Mouse (Mus musculus) liver, embryonic 16.5 days (tissue): ENCODE results near the gene Ypel5. TPM values are rescaled to one million over a fixed set of nuclear protein-coding genes. Genes with fewer than 3 reads are reported as not detected.

Experiments
- ATAC-seq: fragments of 200-750 bp; cut with Nextera tagmentation; 2 replicates; pipeline ENCODE4 v1.8.0; 2017; ENCODE audit warnings: low read depth, mild to moderate bottlenecking, moderate number of reproducible peaks, moderate library complexity
- H3K27ac ChIP-seq: fragments of 300-500 bp; sonication (generic); 2 replicates; pipeline ENCODE4 v1.5.1; 2014; ENCODE audit warnings: mild to moderate bottlenecking, low read length
- H3K27me3 ChIP-seq: fragments of 300-500 bp; sonication (generic); 2 replicates; pipeline ENCODE4 v1.6.1; 2014; ENCODE audit warnings: low read depth, low read length, mixed read lengths; ENCODE audit not compliant: control insufficient read depth, insufficient read depth
- H3K36me3 ChIP-seq: fragments of 300-500 bp; sonication (generic); 2 replicates; pipeline ENCODE4 v1.6.1; 2014; ENCODE audit warnings: mild to moderate bottlenecking; ENCODE audit not compliant: control insufficient read depth, insufficient read depth
- H3K4me1 ChIP-seq: fragments of 300-500 bp; sonication (generic); 2 replicates; pipeline ENCODE4 v1.6.1; 2014; ENCODE audit warnings: low read depth, low read length, mixed read lengths; ENCODE audit not compliant: control insufficient read depth
- H3K4me2 ChIP-seq: fragments of 300-500 bp; sonication (generic); 2 replicates; pipeline ENCODE4 v1.6.1; 2014; ENCODE audit warnings: low read depth, low read length, mixed read lengths
- H3K4me3 ChIP-seq: fragments of 300-500 bp; sonication (generic); 2 replicates; pipeline ENCODE4 v1.5.1; 2014; ENCODE audit warnings: low read depth, mild to moderate bottlenecking, low read length
- H3K9ac ChIP-seq: fragments of 300-500 bp; sonication (generic); 2 replicates; pipeline ENCODE4 v1.6.1; 2014; ENCODE audit warnings: low read depth, low read length
- H3K9me3 ChIP-seq: fragments of 300-500 bp; sonication (generic); replicated peaks from 2 replicates; pipeline ENCODE4 v1.6.1; 2016; ENCODE audit warnings: low read length; ENCODE audit not compliant: control insufficient read depth
- WGBS: fragments of 180-500 bp; shearing (Covaris S2); extraction: QIAGEN DNeasy Blood & Tissue Kit; methylation state at CpG from one replicate; pipeline ENCODE4 v1.1.7; 2014; ENCODE audit not compliant: insufficient replicate concordance; 5-methylcytosine and 5-hydroxymethylcytosine counted together
- polyA plus RNA-seq: library from polyadenylated mRNA; unstranded; fragments of >200 nt; fragmentation: Nextera tagmentation; extraction: Ambion mirVana; gene quantifications from 2 replicates; pipeline ENCODE4 v1.2.1, GENCODE M21; 2015

The Ypel5 gene
- polyA plus RNA-seq, 1 experiment from 2014 or later: 88.3 TPM

- Histone ChIP-seq H3K27ac (no peak overlapping the region), H3K4me2 (no peak overlapping the region), H3K4me3 (no peak overlapping the region), H3K36me3 (no peaks in the 10 kb centered on the region), H3K9ac (no peak overlapping the region), H3K27me3 (no peaks in the 10 kb centered on the region), H3K4me1 (no peaks in the 10 kb centered on the region), H3K9me3 (no peaks in the 10 kb centered on the region)
- 61% methylated on average over 10 of the region's 10 CpGs for WGBS
- no peak for ATAC-seq
Observed at GRCm38 (mm10) chr17:72863226-72863625, 27.0 kb downstream of the Ypel5 start.

- no peak for ATAC-seq
- Histone ChIP-seq H3K9ac (no peak overlapping the region), H3K4me1 (no peaks in the 10 kb centered on the region), H3K4me3 (no peak overlapping the region), H3K36me3 (no peaks in the 10 kb centered on the region), H3K27me3 (no peaks in the 10 kb centered on the region), H3K4me2 (no peak overlapping the region), H3K27ac (no peak overlapping the region), H3K9me3 (no peaks in the 10 kb centered on the region)
- 58% methylated on average over 3 of the region's 3 CpGs for WGBS
Observed at GRCm38 (mm10) chr17:72866624-72867245, 30.5 kb downstream of the Ypel5 start.

GRCm38 (mm10) chr17:72868181-72868580 lies 31.9 kb downstream of the Ypel5 start:
- Histone ChIP-seq H3K27ac (no peak overlapping the region), H3K9ac (no peak overlapping the region), H3K27me3 (no peaks in the 10 kb centered on the region), H3K9me3 (no peaks in the 10 kb centered on the region), H3K4me2 (no peak overlapping the region), H3K4me1 (no peaks in the 10 kb centered on the region), H3K4me3 (no peak overlapping the region), H3K36me3 (no peaks in the 10 kb centered on the region)
- ATAC-seq: no peak
- WGBS: 53% methylated on average over 2 of the region's 2 CpGs

- 68% methylated on average over 9 of the region's 9 CpGs for WGBS
- no peaks in the 10 kb centered on the region for H3K4me1 ChIP-seq
- no peak for ATAC-seq
Observed at GRCm38 (mm10) chr17:72878979-72879378, 42.7 kb downstream of the Ypel5 start.

GRCm38 (mm10) chr17:72880156-72880555 lies 43.9 kb downstream of the Ypel5 start:
- Histone ChIP-seq H3K9ac (no peak overlapping the region), H3K4me2 (no peak overlapping the region), H3K4me3 (no peak overlapping the region), H3K9me3 (no peaks in the 10 kb centered on the region), H3K36me3 (no peaks in the 10 kb centered on the region), H3K27me3 (no peaks in the 10 kb centered on the region), H3K4me1 (no peaks in the 10 kb centered on the region), H3K27ac (no peak overlapping the region)
- 50% methylated on average over 3 of the region's 3 CpGs for WGBS
- no peak for ATAC-seq

More at GRCm38 (mm10) chr17:72878979-72879378, 42.7 kb downstream of the Ypel5 start:
- Histone ChIP-seq H3K9ac (no peak overlapping the region), H3K4me3 (no peak overlapping the region), H3K27me3 (no peaks in the 10 kb centered on the region), H3K36me3 (no peaks in the 10 kb centered on the region), H3K9me3 (no peaks in the 10 kb centered on the region), H3K4me2 (no peak overlapping the region), H3K27ac (no peak overlapping the region)

- Histone ChIP-seq H3K4me1 (no peaks in the 10 kb centered on the region), H3K9ac (no peak overlapping the region), H3K36me3 (no peaks in the 10 kb centered on the region), H3K27me3 (no peaks in the 10 kb centered on the region), H3K4me3 (no peak overlapping the region), H3K4me2 (no peak overlapping the region), H3K9me3 (no peaks in the 10 kb centered on the region), H3K27ac (no peak overlapping the region)
- ATAC-seq: no peak
- 45% methylated on average over 3 of the region's 3 CpGs for WGBS
Observed at GRCm38 (mm10) chr17:72881051-72881450, 44.8 kb downstream of the Ypel5 start.

- no peak overlapping the region for H3K27ac ChIP-seq
- 39% methylated on average over 1 of the region's 1 CpGs for WGBS
Observed at GRCm38 (mm10) chr17:72881804-72882203, 45.6 kb downstream of the Ypel5 start.

GRCm38 (mm10) chr17:72889556-72890397 lies 53.5 kb downstream of the Ypel5 start:
- Histone ChIP-seq H3K9ac (no peak overlapping the region), H3K36me3 (no peaks in the 10 kb centered on the region), H3K9me3 (no peaks in the 10 kb centered on the region), H3K27me3 (no peaks in the 10 kb centered on the region), H3K4me2 (no peak overlapping the region), H3K4me1 (no peaks in the 10 kb centered on the region), H3K27ac (no peak overlapping the region), H3K4me3 (no peak overlapping the region)
- WGBS: 24% methylated on average over 20 of the region's 20 CpGs
- ATAC-seq: no peak

More at GRCm38 (mm10) chr17:72881804-72882203, 45.6 kb downstream of the Ypel5 start:
- Histone ChIP-seq H3K4me1 (no peaks in the 10 kb centered on the region), H3K27me3 (no peaks in the 10 kb centered on the region), H3K4me2 (no peak overlapping the region), H3K9ac (no peak overlapping the region), H3K4me3 (no peak overlapping the region), H3K36me3 (no peaks in the 10 kb centered on the region), H3K9me3 (no peaks in the 10 kb centered on the region)
- ATAC-seq: no peak

GRCm38 (mm10) chr17:72890398-72890898 lies 54.2 kb downstream of the Ypel5 start:
- Histone ChIP-seq H3K4me2 (no peak overlapping the region), H3K36me3 (no peaks in the 10 kb centered on the region), H3K9ac (no peak overlapping the region), H3K9me3 (no peaks in the 10 kb centered on the region), H3K4me3 (no peak overlapping the region), H3K27ac (no peak overlapping the region), H3K27me3 (no peaks in the 10 kb centered on the region), H3K4me1 (no peaks in the 10 kb centered on the region)
- WGBS: 55% methylated on average over 8 of the region's 8 CpGs
- no peak for ATAC-seq
